Comparison of ENCODE assay signal across 16 mouse cellular contexts in the genomic region with DNA sequence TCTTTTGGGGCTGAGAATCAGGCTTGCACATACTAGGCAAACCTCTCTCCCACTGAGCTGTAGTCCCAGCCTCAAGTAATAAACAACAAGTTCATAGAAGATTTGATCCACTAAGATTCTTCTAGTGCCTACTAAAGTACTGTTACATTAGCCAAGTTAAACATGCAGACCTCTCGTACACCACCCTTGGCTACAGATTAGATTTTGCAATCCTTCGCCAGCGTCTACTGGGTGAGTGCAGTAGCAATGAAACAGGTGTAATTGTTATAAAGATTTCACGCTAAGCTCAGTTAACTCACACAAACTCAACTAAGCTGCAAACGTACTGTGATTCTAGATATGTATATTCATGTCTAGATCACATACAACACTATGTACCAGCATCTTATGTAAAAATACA.
"Had no signal": no experiment of that assay in that cellular context is flagged by ENCODE, and none has a peak within 500 bp of the region (broad histone marks: within the 10 kb centered on the region; RNA-seq: fewer than 3 reads in every experiment).

No protein-coding gene starts in this region.

- DNase-seq: kidney, adult 18-20 months; kidney, adult 9 months; kidney, postnatal 14 days; kidney, postnatal 4 days; liver, postnatal 0 days; retina, postnatal 1 day; right cerebral cortex, postnatal 25 days; spleen, adult 18-20 months; thymus, postnatal 14 days; thymus, postnatal 4 days had no signal

- H3K27ac ChIP-seq: liver, embryonic 14.5 days; midbrain, embryonic 12.5 days; midbrain, embryonic 15.5 days; neural tube, embryonic 13.5 days; stomach, embryonic 15.5 days had no signal

- H3K4me3 ChIP-seq: midbrain, embryonic 12.5 days; midbrain, embryonic 15.5 days; myocyte; neural tube, embryonic 13.5 days; stomach, embryonic 15.5 days had no signal
